Comparison of ENCODE assay signal across 17 mouse cellular contexts in the genomic region with DNA sequence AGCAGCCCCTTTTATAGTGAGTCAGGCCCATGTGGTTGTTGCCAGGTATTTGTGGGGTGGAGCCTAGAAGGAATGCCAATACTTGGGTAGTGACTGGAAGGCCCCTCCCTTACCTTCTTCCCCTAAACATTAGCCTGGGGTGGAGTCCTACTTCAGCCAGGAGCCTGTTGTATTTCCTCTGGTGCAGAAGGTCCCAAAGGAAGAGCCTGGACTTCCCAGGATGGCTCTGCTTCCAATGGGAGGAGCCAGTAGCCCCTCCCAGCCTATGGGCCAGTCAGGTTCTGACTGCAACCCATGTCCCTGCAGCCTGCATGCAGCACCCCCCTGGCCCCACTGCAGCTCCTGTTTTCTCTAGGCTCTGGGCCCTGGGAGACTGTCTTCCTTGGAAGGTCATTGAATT.
DNase-seq lines count a peak whose midpoint lies in the region; ATAC-seq and TF ChIP-seq lines count a peak whose summit lies in the region.
"Had no signal": no experiment of that assay in that cellular context is flagged by ENCODE, and none has a peak within 500 bp of the region (broad histone marks: within the 10 kb centered on the region; RNA-seq: fewer than 3 reads in every experiment).

No protein-coding gene starts in this region.

- H3K27me3 ChIP-seq in embryonic facial prominence, embryonic 14.5 days (replicated peaks; ENCODE audit: control insufficient read depth, insufficient read depth, low read length), result no peaks in the 10 kb centered on the region
- peaks cover 34% of the 10 kb centered on the region for H3K27me3 ChIP-seq in embryonic facial prominence, embryonic 10.5 days (replicated peaks; ENCODE audit: low read depth, poor library complexity, severe bottlenecking)
- no peaks in the 10 kb centered on the region for H3K27me3 ChIP-seq in heart, postnatal 0 days (ENCODE audit: control insufficient read depth, insufficient read depth, low read length)
- no peaks in the 10 kb centered on the region for H3K27me3 ChIP-seq in stomach, embryonic 15.5 days (replicated peaks)
- no peaks in the 10 kb centered on the region for H3K27me3 ChIP-seq in hindbrain, embryonic 12.5 days
- H3K27me3 ChIP-seq: Patski had no signal

- no peaks in the 10 kb centered on the region for H3K9me3 ChIP-seq in embryonic facial prominence, embryonic 14.5 days (ENCODE audit: control insufficient read depth, low read length)
- no peaks in the 10 kb centered on the region for H3K9me3 ChIP-seq in embryonic facial prominence, embryonic 10.5 days
- no peaks in the 10 kb centered on the region for H3K9me3 ChIP-seq in heart, postnatal 0 days (replicated peaks; ENCODE audit: control insufficient read depth, low read length)
- H3K9me3 ChIP-seq in stomach, embryonic 15.5 days, result no peaks in the 10 kb centered on the region
- H3K9me3 ChIP-seq in hindbrain, embryonic 12.5 days (replicated peaks), result no peaks in the 10 kb centered on the region
- H3K9me3 ChIP-seq: hindbrain, embryonic 13.5 days; midbrain, embryonic 12.5 days had no signal

- ATAC-seq in embryonic facial prominence, embryonic 14.5 days (ENCODE audit: low read depth), result no peak
- peak; percentile 30; the same call in 1 of the 2 replicates for ATAC-seq in heart, postnatal 0 days (ENCODE audit: insufficient read depth, low read depth)
- ATAC-seq in stomach, embryonic 15.5 days (ENCODE audit: insufficient read depth, low FRiP score, low read depth), result 0 out of 2 replicates have a peak, but pooled peaks have one; percentile 33
- no peak for ATAC-seq in hindbrain, embryonic 12.5 days (ENCODE audit: low FRiP score)
- ATAC-seq: forebrain, embryonic 14.5 days; Patski had no signal

- peak; percentile 24 for DNase-seq in embryonic facial prominence, embryonic 14.5 days (ENCODE audit: low spot score)
- DNase-seq in embryonic facial prominence, embryonic 10.5 days (ENCODE audit: low spot score), result no peak
- DNase-seq in kidney, postnatal 14 days, result peak; percentile 8
- DNase-seq in kidney, adult 8-10 months, result no peak
- no peak for DNase-seq in heart, postnatal 0 days (ENCODE audit: low spot score)
- DNase-seq in left cerebral cortex, postnatal 10 days (ENCODE audit: extremely low spot score in 1 of 2, low spot score in 2 of 2), result no peak
- DNase-seq: cerebellum, adult 2 months; liver; lung, adult 2 months had no signal

- intact Hi-C loops in left cerebral cortex, postnatal 10 days (cut with DNase I), result no loop called here

- no peak for TF ChIP-seq EP300 in heart, postnatal 0 days (IDR thresholded peaks at IDR 0.05; ENCODE audit: low read depth)

- H3K4me3 ChIP-seq in embryonic facial prominence, embryonic 14.5 days (ENCODE audit: low read depth, low read length), result no peak overlapping the region
- no peak overlapping the region for H3K4me3 ChIP-seq in embryonic facial prominence, embryonic 10.5 days
- H3K4me3 ChIP-seq in heart, postnatal 0 days (ENCODE audit: low read depth, low read length), result no peak overlapping the region
- no peak overlapping the region for H3K4me3 ChIP-seq in stomach, embryonic 15.5 days (replicated peaks)
- no peak overlapping the region for H3K4me3 ChIP-seq in hindbrain, embryonic 12.5 days
- H3K4me3 ChIP-seq: hindbrain, embryonic 13.5 days; layer of hippocampus, adult 2 months; midbrain, embryonic 12.5 days had no signal

- no peaks in the 10 kb centered on the region for H3K4me1 ChIP-seq in embryonic facial prominence, embryonic 14.5 days (ENCODE audit: control insufficient read depth, insufficient read depth, low read length)
- peaks cover 44% of the 10 kb centered on the region for H3K4me1 ChIP-seq in embryonic facial prominence, embryonic 10.5 days
- no peaks in the 10 kb centered on the region for H3K4me1 ChIP-seq in heart, postnatal 0 days (ENCODE audit: control insufficient read depth, insufficient read depth)
- H3K4me1 ChIP-seq in stomach, embryonic 15.5 days, result peaks cover 11% of the 10 kb centered on the region; the same call in 1 of the 2 replicates
- peaks cover 12% of the 10 kb centered on the region for H3K4me1 ChIP-seq in hindbrain, embryonic 12.5 days

- H3K9ac ChIP-seq in embryonic facial prominence, embryonic 14.5 days (ENCODE audit: low read depth, low read length), result no peak overlapping the region
- H3K9ac ChIP-seq in heart, postnatal 0 days (replicated peaks; ENCODE audit: low read depth, low read length), result no peak overlapping the region
- H3K9ac ChIP-seq in stomach, embryonic 15.5 days, result no peak overlapping the region
- H3K9ac ChIP-seq in hindbrain, embryonic 12.5 days, result no peak overlapping the region
- H3K9ac ChIP-seq: hindbrain, embryonic 13.5 days; midbrain, embryonic 12.5 days had no signal

- no peak overlapping the region for H3K4me2 ChIP-seq in embryonic facial prominence, embryonic 14.5 days (ENCODE audit: low read depth, low read length)
- H3K4me2 ChIP-seq in heart, postnatal 0 days (ENCODE audit: low read depth, low read length), result no peak overlapping the region
- no peak overlapping the region for H3K4me2 ChIP-seq in stomach, embryonic 15.5 days
- no peak overlapping the region for H3K4me2 ChIP-seq in hindbrain, embryonic 12.5 days (replicated peaks)
- H3K4me2 ChIP-seq: hindbrain, embryonic 13.5 days; midbrain, embryonic 12.5 days had no signal

- no peak overlapping the region for H3K27ac ChIP-seq in embryonic facial prominence, embryonic 14.5 days (replicated peaks; ENCODE audit: low read depth, low read length)
- no peak overlapping the region for H3K27ac ChIP-seq in embryonic facial prominence, embryonic 10.5 days (replicated peaks)
- no peak overlapping the region for H3K27ac ChIP-seq in heart, postnatal 0 days (ENCODE audit: low read depth)
- no peak overlapping the region for H3K27ac ChIP-seq in stomach, embryonic 15.5 days
- H3K27ac ChIP-seq in hindbrain, embryonic 12.5 days, result no peak overlapping the region
- H3K27ac ChIP-seq: hindbrain, embryonic 13.5 days; layer of hippocampus, adult 2 months; macrophage; midbrain, embryonic 12.5 days had no signal

- no peaks in the 10 kb centered on the region for H3K36me3 ChIP-seq in embryonic facial prominence, embryonic 14.5 days (ENCODE audit: control insufficient read depth, insufficient read depth, low read length)
- H3K36me3 ChIP-seq in embryonic facial prominence, embryonic 10.5 days (replicated peaks), result no peaks in the 10 kb centered on the region
- no peaks in the 10 kb centered on the region for H3K36me3 ChIP-seq in heart, postnatal 0 days (replicated peaks; ENCODE audit: control insufficient read depth, insufficient read depth, low read length)
- no peaks in the 10 kb centered on the region for H3K36me3 ChIP-seq in stomach, embryonic 15.5 days
- H3K36me3 ChIP-seq in hindbrain, embryonic 12.5 days, result no peaks in the 10 kb centered on the region
- H3K36me3 ChIP-seq: hindbrain, embryonic 13.5 days; midbrain, embryonic 12.5 days had no signal

- TF ChIP-seq CTCF in heart, postnatal 0 days (IDR thresholded peaks at IDR 0.05; ENCODE audit: low read depth), result no peak

Comparison
In these comparisons a context has a peak if more than half of its experiments do, and no peak if none do; other contexts are left out.
1. DNase-seq: peak in embryonic facial prominence, embryonic 14.5 days (single experiment) and kidney, postnatal 14 days (single experiment); none in embryonic facial prominence, embryonic 10.5 days (single experiment), kidney, adult 8-10 months (0 of 2), heart, postnatal 0 days (single experiment) and left cerebral cortex, postnatal 10 days (0 of 2).
2. ATAC-seq: peak in heart, postnatal 0 days (single experiment) and stomach, embryonic 15.5 days (single experiment); none in embryonic facial prominence, embryonic 14.5 days (single experiment) and hindbrain, embryonic 12.5 days (single experiment).